Mouse (Mus musculus) neural tube, embryonic 14.5 days (tissue): ENCODE measurements around the gene Bud31. TPM values are rescaled to one million over a fixed set of nuclear protein-coding genes. Genes with fewer than 3 reads are reported as not detected.
"Not testable (repeated sequence)": the region's sequence is repeated elsewhere in the genome, so short reads cannot be mapped to it uniquely, and the experiment has no call there.

Experiments used
- ATAC-seq: fragments of 200-750 bp; cut with Nextera tagmentation; 2 replicates; pipeline ENCODE4 v1.8.0; 2017; ENCODE audit warnings: low read depth, mild to moderate bottlenecking, moderate TSS enrichment, moderate library complexity
- H3K27ac ChIP-seq: fragments of 300-500 bp; sonication (generic); 2 replicates; pipeline ENCODE4 v1.5.1; 2014; ENCODE audit warnings: low read depth, mild to moderate bottlenecking, control low read depth, low read length, moderate library complexity, mixed read lengths
- H3K27me3 ChIP-seq: fragments of 300-500 bp; sonication (generic); 2 replicates; pipeline ENCODE4 v1.6.1; 2014; ENCODE audit warnings: low read length; ENCODE audit not compliant: control insufficient read depth, insufficient read depth
- H3K36me3 ChIP-seq: fragments of 300-500 bp; sonication (generic); 2 replicates; pipeline ENCODE4 v1.6.1; 2014; ENCODE audit warnings: low read length, mixed read lengths; ENCODE audit not compliant: control insufficient read depth, insufficient read depth
- H3K4me1 ChIP-seq: fragments of 300-500 bp; sonication (generic); 2 replicates; pipeline ENCODE4 v1.6.1; 2014; ENCODE audit warnings: low read length; ENCODE audit not compliant: control insufficient read depth, insufficient read depth
- H3K4me2 ChIP-seq: fragments of 300-500 bp; sonication (generic); 2 replicates; pipeline ENCODE4 v1.6.1; 2014; ENCODE audit warnings: mild to moderate bottlenecking, low read depth, low read length, control low read depth
- H3K4me3 ChIP-seq: fragments of 300-500 bp; sonication (generic); 2 replicates; pipeline ENCODE4 v1.5.1; 2014; ENCODE audit warnings: low read depth, low read length, control low read depth, mixed read lengths
- H3K9ac ChIP-seq: fragments of 300-500 bp; sonication (generic); replicated peaks from 2 replicates; pipeline ENCODE4 v1.6.1; 2014; ENCODE audit warnings: low read depth, mild to moderate bottlenecking, control low read depth, low read length, mixed read lengths
- H3K9me3 ChIP-seq: fragments of 300-500 bp; sonication (generic); 2 replicates; pipeline ENCODE4 v1.6.1; 2016; ENCODE audit warnings: low read length; ENCODE audit not compliant: control insufficient read depth
- WGBS: fragments of 180-500 bp; shearing (Covaris S2); extraction: QIAGEN DNeasy Blood & Tissue Kit; methylation state at CpG from one replicate; pipeline ENCODE4 v1.1.7; 2014; 5-methylcytosine and 5-hydroxymethylcytosine counted together
- polyA plus RNA-seq: library from polyadenylated mRNA; unstranded; fragments of >200 nt; fragmentation: Nextera tagmentation; extraction: Ambion mirVana; gene quantifications from 2 replicates; pipeline ENCODE4 v1.2.1, GENCODE M21; 2014

The Bud31 gene
- polyA plus RNA-seq, 1 experiment from 2014 or later, result 182 TPM

GRCm38 (mm10) chr5:145119385-145119784, 20.8 kb upstream of the Bud31 start:
- Histone ChIP-seq H3K4me1 (no peaks in the 10 kb centered on the region), H3K4me3 (no peak overlapping the region), H3K9ac (no peak overlapping the region), H3K27me3 (no peaks in the 10 kb centered on the region), H3K36me3 (no peaks in the 10 kb centered on the region), H3K27ac (no peak overlapping the region), H3K4me2 (no peak overlapping the region), H3K9me3 (no peaks in the 10 kb centered on the region)
- ATAC-seq, result no peak
- 96% methylated on average over 2 of the region's 2 CpGs for WGBS

GRCm38 (mm10) chr5:145120921-145121320, 19.2 kb upstream of the Bud31 start:
- Histone ChIP-seq H3K27ac (no peak overlapping the region), H3K27me3 (no peaks in the 10 kb centered on the region), H3K36me3 (peaks cover 3% of the 10 kb centered on the region; the same call in 1 of the 2 replicates), H3K9ac (no peak overlapping the region), H3K9me3 (no peaks in the 10 kb centered on the region), H3K4me1 (no peaks in the 10 kb centered on the region), H3K4me2 (no peak overlapping the region), H3K4me3 (no peak overlapping the region)
- 75% methylated on average over 7 of the region's 7 CpGs for WGBS
- ATAC-seq, result no peak

GRCm38 (mm10) chr5:145123396-145123795, 16.8 kb upstream of the Bud31 start:
- Histone ChIP-seq H3K27ac (no peak overlapping the region), H3K4me2 (no peak overlapping the region), H3K9me3 (no peaks in the 10 kb centered on the region), H3K4me1 (no peaks in the 10 kb centered on the region), H3K27me3 (no peaks in the 10 kb centered on the region), H3K36me3 (peaks cover 12% of the 10 kb centered on the region; the same call in 1 of the 2 replicates), H3K9ac (no peak overlapping the region), H3K4me3 (no peak overlapping the region)
- 94% methylated on average over 19 of the region's 19 CpGs for WGBS
- no peak for ATAC-seq

- no peaks in the 10 kb centered on the region for H3K9me3 ChIP-seq
- no peak for ATAC-seq
- no peak overlapping the region for H3K4me2 ChIP-seq
- no peak overlapping the region for H3K27ac ChIP-seq
- 95% methylated on average over 9 of the region's 9 CpGs for WGBS
- H3K4me1 ChIP-seq, result no peaks in the 10 kb centered on the region
- no peaks in the 10 kb centered on the region for H3K27me3 ChIP-seq
- peaks cover 35% of the 10 kb centered on the region for H3K36me3 ChIP-seq
- no peak overlapping the region for H3K4me3 ChIP-seq
- no peak overlapping the region for H3K9ac ChIP-seq
These were observed 13.6 kb upstream of the Bud31 start for GRCm38 (mm10) chr5:145126580-145126979.

GRCm38 (mm10) chr5:145129124-145129523, 11.0 kb upstream of the Bud31 start:
- ATAC-seq, result no peak
- Histone ChIP-seq H3K9ac (no peak overlapping the region), H3K27me3 (no peaks in the 10 kb centered on the region), H3K27ac (no peak overlapping the region), H3K36me3 (peaks cover 57% of the 10 kb centered on the region), H3K4me3 (no peak overlapping the region), H3K9me3 (no peaks in the 10 kb centered on the region), H3K4me1 (no peaks in the 10 kb centered on the region), H3K4me2 (no peak overlapping the region)
- 94% methylated on average over 4 of the region's 4 CpGs for WGBS

GRCm38 (mm10) chr5:145129773-145130172, 10.4 kb upstream of the Bud31 start:
- not testable (repeated sequence) for H3K27me3 ChIP-seq, H3K4me2 ChIP-seq, H3K4me3 ChIP-seq, H3K9me3 ChIP-seq, H3K27ac ChIP-seq, H3K9ac ChIP-seq, ATAC-seq, H3K4me1 ChIP-seq
- WGBS, result 88% methylated on average over 6 of the region's 6 CpGs
- H3K36me3 ChIP-seq, result peaks cover 63% of the 10 kb centered on the region

- WGBS, result 95% methylated on average over 11 of the region's 11 CpGs
These were observed 10.0 kb upstream of the Bud31 start for GRCm38 (mm10) chr5:145130191-145130590.

GRCm38 (mm10) chr5:145130995-145131394, 9.2 kb upstream of the Bud31 start:
- Histone ChIP-seq H3K4me2 (no peak overlapping the region), H3K9ac (no peak overlapping the region), H3K36me3 (peaks cover 62% of the 10 kb centered on the region), H3K4me1 (no peaks in the 10 kb centered on the region), H3K27me3 (no peaks in the 10 kb centered on the region), H3K9me3 (no peaks in the 10 kb centered on the region), H3K27ac (no peak overlapping the region), H3K4me3 (no peak overlapping the region)
- ATAC-seq, result no peak
- WGBS, result 88% methylated on average over 3 of the region's 3 CpGs

More at GRCm38 (mm10) chr5:145130191-145130590, 10.0 kb upstream of the Bud31 start:
- Histone ChIP-seq H3K9me3 (no peaks in the 10 kb centered on the region), H3K36me3 (peaks cover 62% of the 10 kb centered on the region), H3K27me3 (no peaks in the 10 kb centered on the region), H3K9ac (no peak overlapping the region), H3K4me1 (no peaks in the 10 kb centered on the region), H3K27ac (no peak overlapping the region), H3K4me2 (no peak overlapping the region), H3K4me3 (no peak overlapping the region)
- no peak for ATAC-seq

GRCm38 (mm10) chr5:145133275-145133674, 6.9 kb upstream of the Bud31 start:
- not testable (repeated sequence) for H3K9ac ChIP-seq, H3K4me3 ChIP-seq, H3K27me3 ChIP-seq, H3K27ac ChIP-seq, H3K4me1 ChIP-seq, H3K4me2 ChIP-seq, H3K9me3 ChIP-seq, ATAC-seq
- WGBS, result 85% methylated on average over 6 of the region's 6 CpGs
- H3K36me3 ChIP-seq, result peaks cover 64% of the 10 kb centered on the region
